Mouse (Mus musculus) erythroblast, adult 5-6 weeks (primary cell): Measurements from ENCODE around the gene Zfp536. TPM values are rescaled to one million over a fixed set of nuclear protein-coding genes. Genes with fewer than 3 reads are reported as not detected.

ENCODE experiments used
- ATAC-seq: replicated peaks from 2 replicates; pipeline ENCODE4 v1.8.0; 2016; ENCODE audit warnings: moderate number of reproducible peaks, mild to moderate bottlenecking, moderate TSS enrichment, inconsistent platforms; ENCODE audit not compliant: poor library complexity, low FRiP score, severe bottlenecking
- total RNA-seq, 2 experiments: library from RNA; stranded (forward) in 1 of 2; stranded (reverse) in 1 of 2; fragments of 150-400 nt in 1 of 2; fragments of 200-764, 138-1000 nt in 1 of 2; gene quantifications; 2 replicates each; pipeline versions ENCODE4 v1.2.3 to v1.2.4; 2015 to 2017; ENCODE audit warnings: low replicate concordance in 2 of 2

Zfp536 gene
- total RNA-seq, 2 experiments from 2014 or later: not detected

DNA sequence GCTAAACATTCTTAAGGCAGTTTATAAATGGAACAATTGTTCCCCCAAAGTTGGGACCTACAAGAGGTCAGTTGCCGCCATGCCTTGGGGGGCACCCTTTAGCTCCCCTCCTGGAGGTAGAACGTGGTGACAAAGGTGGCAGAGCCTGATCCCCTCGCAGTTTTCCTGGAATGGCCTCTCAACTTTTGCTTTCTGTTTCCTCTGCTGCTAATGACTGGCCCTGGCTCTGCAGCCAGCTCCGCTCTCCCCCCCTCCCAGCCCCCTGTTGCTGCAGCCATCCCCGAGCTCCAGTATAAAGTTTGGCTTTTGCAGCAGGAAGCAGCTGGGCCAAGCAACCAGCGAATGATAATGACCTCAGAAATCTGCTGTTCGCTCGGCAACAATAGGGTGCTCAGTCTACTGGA, 210.3 kb downstream of the Zfp536 start:
- no peak for ATAC-seq

- no peak for ATAC-seq
These were observed 210.9 kb downstream of the Zfp536 start for GRCm38 (mm10) chr7:37562505-37562904.

GRCm38 (mm10) chr7:37560581-37560980, 212.9 kb downstream of the Zfp536 start:
- no peak for ATAC-seq

GRCm38 (mm10) chr7:37559851-37560250, 213.6 kb downstream of the Zfp536 start:
- no peak for ATAC-seq

DNA sequence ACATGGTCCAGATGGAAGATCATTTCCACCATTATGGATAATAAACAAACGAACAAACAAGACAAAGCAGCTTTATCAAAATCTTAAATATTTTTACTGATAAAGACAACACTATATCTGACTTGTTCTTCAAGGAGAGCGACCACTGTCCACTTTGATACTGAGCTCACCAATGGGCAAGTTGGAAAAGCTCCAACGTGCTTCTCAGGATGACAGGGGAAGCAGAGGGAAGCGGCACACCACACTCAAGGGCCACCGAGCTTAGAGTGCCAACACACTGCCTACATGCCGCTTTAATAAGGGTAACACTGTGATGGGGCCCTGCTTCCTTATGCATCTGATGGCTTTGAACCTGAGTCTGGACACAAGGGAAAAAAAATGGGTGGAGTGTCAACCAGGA, 214.1 kb downstream of the Zfp536 start:
- ATAC-seq: no peak

DNA sequence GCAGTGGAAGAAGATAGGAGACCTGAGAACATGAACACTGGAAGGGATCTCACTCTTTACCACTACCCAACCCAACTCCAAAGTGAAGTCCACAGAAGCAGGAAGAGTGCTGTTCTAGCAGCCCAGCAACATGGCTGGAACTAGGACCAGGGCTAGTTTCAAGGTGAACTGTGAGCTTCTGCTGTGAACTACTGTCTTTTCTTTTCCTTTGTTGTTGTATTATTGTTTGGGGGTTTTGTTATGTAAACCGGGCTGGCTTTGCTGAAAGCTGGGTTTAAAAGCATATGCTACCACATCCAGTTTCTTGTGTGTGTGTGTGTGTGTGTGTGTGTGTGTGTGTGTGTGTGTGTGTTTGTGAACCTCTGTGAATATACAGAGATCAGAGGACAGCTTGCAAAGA, 216.6 kb downstream of the Zfp536 start:
- no peak for ATAC-seq

GRCm38 (mm10) chr7:37554405-37554804, 219.0 kb downstream of the Zfp536 start:
- ATAC-seq: no peak

DNA sequence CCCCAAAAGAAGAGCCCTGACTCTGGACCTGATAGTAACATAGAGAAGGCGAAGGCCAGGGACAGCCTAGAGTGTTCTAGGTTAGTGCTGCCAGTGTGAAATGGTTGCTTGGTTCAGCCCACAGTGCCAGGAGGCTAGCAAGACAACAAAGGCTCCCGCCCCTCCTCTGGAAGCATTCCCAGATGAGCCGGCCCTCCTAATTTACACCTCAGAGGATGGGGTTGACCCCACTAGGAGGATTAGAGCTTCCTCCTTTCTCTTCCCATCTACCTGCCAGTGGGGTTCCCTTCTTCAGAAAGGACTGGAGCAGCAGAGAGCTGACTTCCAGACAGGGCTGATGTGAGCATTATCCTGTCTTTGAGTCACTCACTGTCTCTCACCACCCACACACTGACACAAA, 219.8 kb downstream of the Zfp536 start:
- ATAC-seq: no peak

DNA sequence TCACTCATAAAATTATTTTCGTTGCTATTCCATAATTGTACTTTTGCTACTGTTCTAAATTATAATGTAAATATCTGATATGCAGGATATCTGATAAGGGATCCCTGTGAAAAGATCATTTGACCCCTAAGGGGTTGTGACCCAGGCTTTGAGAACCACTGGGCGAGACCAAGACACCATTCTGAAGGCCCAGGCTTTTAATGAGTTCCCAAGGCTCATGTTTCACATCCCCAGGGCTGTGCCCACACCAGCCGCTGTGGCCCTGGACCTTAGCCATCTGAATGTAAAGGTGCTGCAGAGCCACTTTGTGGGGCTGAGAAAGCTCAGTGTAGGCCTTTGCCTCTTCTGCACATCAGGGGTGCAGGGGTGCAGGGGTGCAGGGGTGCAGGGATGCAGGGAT, 221.1 kb downstream of the Zfp536 start:
- no peak for ATAC-seq

DNA sequence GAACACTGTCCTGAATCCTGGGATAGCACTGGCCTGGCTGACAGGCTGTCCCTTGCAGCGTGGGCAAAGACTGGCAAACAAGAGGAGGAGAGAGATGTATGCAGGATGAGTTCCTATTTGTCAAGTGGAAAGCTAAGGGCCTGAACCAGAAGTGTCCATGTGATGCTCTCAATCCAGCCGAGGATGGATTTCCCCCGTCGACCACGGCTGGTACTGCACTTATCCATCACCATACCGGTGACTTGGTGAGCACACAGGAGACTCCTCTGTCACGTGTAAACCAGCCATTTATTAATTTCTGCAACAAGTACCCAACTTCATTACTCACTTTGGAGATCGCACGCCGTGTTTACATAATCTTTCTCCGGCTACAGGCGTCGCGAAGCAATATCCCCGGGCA, 224.6 kb downstream of the Zfp536 start:
- no peak for ATAC-seq

DNA sequence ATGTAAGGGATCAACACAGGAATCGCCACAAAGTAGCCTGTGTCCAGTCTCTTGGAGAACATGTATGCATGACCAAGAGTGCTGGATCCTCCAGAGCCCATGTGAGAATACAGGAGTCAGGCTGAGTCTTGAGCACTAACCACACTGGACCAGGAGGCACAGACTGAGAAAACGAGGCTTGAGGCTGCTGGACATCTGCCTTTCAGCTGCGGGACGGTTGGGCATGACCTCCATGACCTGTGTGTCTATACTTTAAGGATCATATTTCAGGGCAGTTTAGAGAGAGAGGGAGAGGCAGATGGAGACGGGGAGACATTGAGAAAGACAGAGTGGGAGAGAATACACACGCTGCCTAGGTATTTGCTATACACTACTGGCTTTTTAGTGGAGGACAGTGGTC, 229.4 kb downstream of the Zfp536 start:
- ATAC-seq: no peak

GRCm38 (mm10) chr7:37542951-37543350, 230.5 kb downstream of the Zfp536 start:
- no peak for ATAC-seq

GRCm38 (mm10) chr7:37531166-37531565, 242.3 kb downstream of the Zfp536 start:
- ATAC-seq: no peak

DNA sequence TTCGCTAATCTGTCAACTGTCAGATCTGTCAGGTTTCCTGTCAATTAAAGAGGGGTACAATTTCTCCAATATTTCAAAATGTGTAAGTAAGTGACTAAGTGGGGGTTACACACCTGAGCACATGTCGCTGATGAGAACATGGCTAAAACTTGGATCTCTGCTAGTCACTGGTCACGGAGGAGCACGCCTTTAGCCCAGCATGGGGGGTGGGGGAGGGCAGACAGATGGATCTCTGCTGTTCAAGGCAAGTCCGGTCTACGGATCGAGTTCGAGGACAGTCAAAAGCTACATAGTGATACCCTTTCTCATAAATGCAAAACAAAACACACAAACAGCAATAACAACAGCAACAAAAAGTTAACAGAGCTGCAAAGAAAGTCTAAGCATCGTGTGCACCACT, 245.1 kb downstream of the Zfp536 start:
- ATAC-seq: no peak

GRCm38 (mm10) chr7:37527890-37528289, 245.6 kb downstream of the Zfp536 start:
- ATAC-seq: no peak

DNA sequence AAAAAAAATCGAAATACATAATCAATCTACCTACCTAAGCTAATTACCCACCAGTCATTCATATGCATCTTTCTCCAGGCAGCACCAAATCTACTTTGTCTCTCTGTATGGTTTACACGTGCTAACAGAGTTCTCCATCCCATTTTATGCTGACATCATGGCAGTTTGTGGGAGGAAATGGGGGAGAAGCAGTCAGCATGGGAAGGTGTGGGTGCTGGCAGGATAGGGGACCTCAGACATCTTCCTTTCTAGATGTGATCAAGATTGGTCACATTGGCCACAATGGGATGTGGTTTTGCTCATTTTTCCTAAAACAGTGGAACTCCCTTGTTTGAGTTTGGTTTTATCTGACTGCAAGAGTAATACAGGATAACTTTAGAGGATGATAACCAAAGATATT, 252.0 kb downstream of the Zfp536 start:
- ATAC-seq: no peak

DNA sequence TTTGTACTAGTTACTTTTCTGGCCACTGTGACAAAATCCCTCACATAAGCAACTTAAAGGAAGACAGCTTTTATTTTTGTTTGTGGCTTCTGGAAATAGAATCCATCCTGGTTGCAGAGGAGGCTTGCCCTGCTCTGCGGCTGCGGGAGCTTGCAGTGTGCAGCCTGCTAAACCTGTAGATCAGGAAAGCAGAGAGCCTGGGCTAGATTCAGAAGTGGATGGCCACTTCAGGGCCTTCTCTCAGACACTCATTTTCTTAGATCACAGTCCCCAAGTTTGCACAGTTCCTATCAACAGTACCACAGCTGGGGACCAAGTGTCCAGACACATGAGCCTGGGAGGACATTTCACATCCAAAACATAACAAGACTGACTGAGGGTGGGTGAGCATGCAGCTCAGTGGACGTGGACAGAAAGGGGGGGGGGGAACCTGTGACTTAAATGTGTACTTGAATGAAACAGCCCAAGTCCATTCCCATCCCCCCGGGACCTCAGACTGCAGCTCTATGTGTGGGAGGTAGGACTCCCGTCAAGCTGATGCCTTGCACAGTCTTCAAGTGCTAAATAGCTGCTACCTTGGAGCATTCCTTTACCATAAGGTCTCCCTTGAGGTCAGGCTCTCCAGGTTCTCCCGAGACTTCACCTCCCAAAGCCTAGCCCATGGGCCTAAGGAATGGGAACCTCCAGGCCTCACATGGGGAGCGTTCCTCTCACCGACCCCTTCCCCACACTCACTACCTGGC, 262.3 kb downstream of the Zfp536 start:
- no peak for ATAC-seq

- no peak for ATAC-seq
These were observed 263.7 kb downstream of the Zfp536 start for GRCm38 (mm10) chr7:37509700-37510099.

GRCm38 (mm10) chr7:37505548-37505947, 267.9 kb downstream of the Zfp536 start:
- no peak for ATAC-seq

GRCm38 (mm10) chr7:37505096-37505495, 268.3 kb downstream of the Zfp536 start:
- no peak for ATAC-seq

DNA sequence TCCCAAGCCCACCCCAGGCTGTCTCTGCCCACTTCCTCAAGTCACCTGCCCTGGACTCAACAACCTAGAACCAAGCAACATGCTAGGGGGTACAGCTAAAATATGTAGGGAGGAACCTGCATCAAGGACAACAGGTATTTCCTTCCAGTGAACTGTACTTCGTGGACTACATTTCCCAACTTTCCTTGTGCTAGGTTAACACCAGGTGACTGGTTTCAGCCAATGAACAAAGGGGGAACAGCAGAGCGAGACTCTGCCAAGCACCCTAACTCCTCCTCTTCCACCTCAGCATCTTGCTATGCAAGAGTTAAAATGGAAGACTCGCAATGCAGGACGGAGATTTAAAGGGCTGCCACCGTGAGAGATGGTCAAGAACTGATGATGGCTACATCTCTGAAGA, 274.6 kb downstream of the Zfp536 start:
- ATAC-seq: no peak

- ATAC-seq: no peak
These were observed 276.9 kb downstream of the Zfp536 start for GRCm38 (mm10) chr7:37496491-37496890.
